Mouse (Mus musculus): ENCODE measurements around the gene Fgfr2.
"Not testable (repeated sequence)": the region's sequence is repeated elsewhere in the genome, so short reads cannot be mapped to it uniquely, and the experiment has no call there.

The Fgfr2 gene

DNA sequence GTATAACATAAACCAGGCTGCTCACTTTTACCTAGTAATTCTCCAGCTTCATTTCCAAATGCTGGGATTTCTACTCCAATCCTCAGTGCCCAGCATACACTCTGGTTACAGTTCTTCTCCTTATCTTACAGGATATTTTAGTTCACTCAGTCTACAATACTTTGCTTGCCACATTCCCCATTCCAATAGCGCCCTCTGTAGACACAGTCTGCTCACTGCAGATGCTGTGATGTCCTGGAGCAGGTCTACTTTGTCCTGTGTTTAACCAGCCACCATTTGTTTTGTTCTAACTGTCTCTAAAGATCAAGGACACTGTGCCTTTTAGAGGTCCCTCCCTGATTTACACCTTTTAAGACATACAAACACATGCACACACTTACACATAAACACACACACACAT is 2055.0 kb downstream of the Fgfr2 start:
- H3K36me3 ChIP-seq (ENCODE audit: insufficient read depth, low read length); H3K27me3 ChIP-seq (ENCODE audit: insufficient read depth, low read length); H3K4me3 ChIP-seq (replicated peaks; ENCODE audit: low read length); H3K9me3 ChIP-seq (ENCODE audit: low read length); H3K4me1 ChIP-seq (replicated peaks; ENCODE audit: low read depth, low read length): not testable (repeated sequence)
- peak; percentile 34 for TF ChIP-seq CTCF (conservative IDR thresholded peaks at IDR 0.05; ENCODE audit: low read length)

- Histone ChIP-seq H3K4me1 (replicated peaks; ENCODE audit: low read depth, low read length) (no peaks in the 10 kb centered on the region), H3K4me3 (replicated peaks; ENCODE audit: low read length) (no peak overlapping the region), H3K9me3 (ENCODE audit: low read length) (no peaks in the 10 kb centered on the region), H3K36me3 (ENCODE audit: insufficient read depth, low read length) (no peaks in the 10 kb centered on the region), H3K27me3 (ENCODE audit: insufficient read depth, low read length) (no peaks in the 10 kb centered on the region)
- TF ChIP-seq POU5F1 (IDR thresholded peaks at IDR 0.05; ENCODE audit: borderline replicate concordance, low read length) (no peak), CTCF (conservative IDR thresholded peaks at IDR 0.05; ENCODE audit: low read length) (peak; percentile 17; the same call in 1 of the 2 replicates)
Observed at GRCm38 (mm10) chr7:131062541-131062940, 2060.6 kb downstream of the Fgfr2 start.

DNA sequence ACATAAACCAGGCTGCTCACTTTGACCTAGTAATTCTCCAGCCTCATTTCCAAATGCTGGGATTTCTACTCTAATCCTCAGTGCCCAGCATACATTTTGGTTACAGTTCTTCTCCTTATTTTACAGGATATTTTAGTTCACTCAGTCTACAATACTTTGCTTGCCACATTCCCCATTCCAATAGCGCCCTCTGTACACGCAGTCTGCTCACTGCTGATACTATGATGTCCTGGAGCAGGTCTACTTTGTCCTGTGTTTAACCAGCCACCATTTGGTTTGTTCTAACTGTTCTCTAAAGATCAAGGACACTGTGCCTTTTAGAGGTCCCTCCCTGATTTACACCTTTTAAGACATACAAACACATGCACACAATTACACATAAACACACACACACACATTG is 2063.3 kb downstream of the Fgfr2 start:
- H3K36me3 ChIP-seq (ENCODE audit: insufficient read depth, low read length); H3K27me3 ChIP-seq (ENCODE audit: insufficient read depth, low read length); H3K9me3 ChIP-seq (ENCODE audit: low read length); H3K4me3 ChIP-seq (replicated peaks; ENCODE audit: low read length); H3K4me1 ChIP-seq (replicated peaks; ENCODE audit: low read depth, low read length): not testable (repeated sequence)

- H3K27me3 ChIP-seq (ENCODE audit: insufficient read depth, low read length); H3K4me1 ChIP-seq (replicated peaks; ENCODE audit: low read depth, low read length); H3K9me3 ChIP-seq (ENCODE audit: low read length); H3K4me3 ChIP-seq (replicated peaks; ENCODE audit: low read length); H3K36me3 ChIP-seq (ENCODE audit: insufficient read depth, low read length): not testable (repeated sequence)
Observed at GRCm38 (mm10) chr7:131057918-131058317, 2065.2 kb downstream of the Fgfr2 start.

DNA sequence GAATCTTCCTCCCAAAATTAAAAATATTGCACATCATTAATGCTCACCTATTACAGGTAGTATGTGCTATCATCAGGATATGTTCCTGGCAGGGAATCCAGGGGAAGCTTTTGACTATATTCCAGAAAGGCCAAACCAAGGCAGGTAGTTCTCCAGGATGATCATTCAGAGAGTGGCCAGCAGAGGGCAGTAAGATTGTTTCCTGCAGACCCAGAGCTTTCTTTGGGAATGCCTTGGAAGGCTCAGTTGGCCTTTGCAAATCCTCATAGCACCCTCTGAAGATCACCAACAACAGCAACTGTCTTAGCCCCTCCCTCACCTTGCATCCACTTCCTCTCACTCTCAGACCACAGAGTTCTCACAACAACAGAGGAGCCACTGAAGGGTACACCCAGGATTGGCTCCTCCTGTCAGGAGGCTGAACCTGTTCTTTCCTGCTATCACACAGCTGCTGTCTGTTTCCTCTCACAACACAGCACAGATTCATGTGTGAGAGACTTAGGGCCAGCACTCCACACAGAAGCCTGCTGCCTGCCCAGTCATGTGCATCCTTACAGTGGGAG is 2068.3 kb downstream of the Fgfr2 start:
- Histone ChIP-seq H3K4me1 (replicated peaks; ENCODE audit: low read depth, low read length) (no peaks in the 10 kb centered on the region), H3K27me3 (ENCODE audit: insufficient read depth, low read length) (no peaks in the 10 kb centered on the region), H3K9me3 (ENCODE audit: low read length) (no peaks in the 10 kb centered on the region), H3K4me3 (replicated peaks; ENCODE audit: low read length) (no peak overlapping the region), H3K36me3 (ENCODE audit: insufficient read depth, low read length) (no peaks in the 10 kb centered on the region)
- TF ChIP-seq CTCF (conservative IDR thresholded peaks at IDR 0.05; ENCODE audit: low read length), result peak; percentile 57
- TF ChIP-seq NANOG (IDR thresholded peaks at IDR 0.05; ENCODE audit: borderline replicate concordance, low read length), result no peak
- no peak for TF ChIP-seq POU5F1 (IDR thresholded peaks at IDR 0.05; ENCODE audit: borderline replicate concordance, low read length)

- not testable (repeated sequence) for H3K4me3 ChIP-seq (replicated peaks; ENCODE audit: low read length); H3K36me3 ChIP-seq (ENCODE audit: insufficient read depth, low read length); H3K27me3 ChIP-seq (ENCODE audit: insufficient read depth, low read length); H3K9me3 ChIP-seq (ENCODE audit: low read length); H3K4me1 ChIP-seq (replicated peaks; ENCODE audit: low read depth, low read length)
Observed at GRCm38 (mm10) chr7:131049829-131050228, 2073.3 kb downstream of the Fgfr2 start.

GRCm38 (mm10) chr7:131045258-131045835 is 2077.8 kb downstream of the Fgfr2 start:
- peak; percentile 20; the same call in 1 of the 2 replicates for TF ChIP-seq CTCF (conservative IDR thresholded peaks at IDR 0.05; ENCODE audit: low read length)
- not testable (repeated sequence) for H3K9me3 ChIP-seq (ENCODE audit: low read length); H3K36me3 ChIP-seq (ENCODE audit: insufficient read depth, low read length); H3K27me3 ChIP-seq (ENCODE audit: insufficient read depth, low read length); H3K4me1 ChIP-seq (replicated peaks; ENCODE audit: low read depth, low read length); H3K4me3 ChIP-seq (replicated peaks; ENCODE audit: low read length)

DNA sequence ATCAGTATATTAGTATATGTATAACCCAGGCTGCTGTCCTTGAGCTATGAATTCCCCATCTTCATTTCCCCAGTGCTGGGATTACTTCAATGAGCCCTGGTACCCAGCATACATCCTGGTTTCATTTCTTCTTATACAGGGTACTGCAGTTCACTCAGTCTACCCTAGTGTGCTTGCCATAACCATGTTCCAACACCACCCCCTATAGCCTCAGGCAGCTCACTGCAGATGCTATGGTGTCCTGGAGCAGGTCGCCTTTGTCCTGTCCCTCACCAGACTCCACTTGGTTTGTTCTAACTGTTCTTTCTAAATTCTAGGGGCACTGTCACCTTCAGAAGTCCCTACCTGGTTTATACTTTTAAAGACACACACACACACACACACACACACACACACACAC is 2080.5 kb downstream of the Fgfr2 start:
- Histone ChIP-seq H3K4me1 (replicated peaks; ENCODE audit: low read depth, low read length) (no peaks in the 10 kb centered on the region), H3K4me3 (replicated peaks; ENCODE audit: low read length) (no peak overlapping the region), H3K9me3 (ENCODE audit: low read length) (no peaks in the 10 kb centered on the region), H3K27me3 (ENCODE audit: insufficient read depth, low read length) (no peaks in the 10 kb centered on the region), H3K36me3 (ENCODE audit: insufficient read depth, low read length) (no peaks in the 10 kb centered on the region)
- TF ChIP-seq POU5F1 (IDR thresholded peaks at IDR 0.05; ENCODE audit: borderline replicate concordance, low read length) (no peak), NANOG (IDR thresholded peaks at IDR 0.05; ENCODE audit: borderline replicate concordance, low read length) (no peak), CTCF (conservative IDR thresholded peaks at IDR 0.05; ENCODE audit: low read length) (no peak)

- H3K4me3 ChIP-seq (replicated peaks; ENCODE audit: low read length); H3K27me3 ChIP-seq (ENCODE audit: insufficient read depth, low read length); H3K9me3 ChIP-seq (ENCODE audit: low read length); H3K4me1 ChIP-seq (replicated peaks; ENCODE audit: low read depth, low read length); H3K36me3 ChIP-seq (ENCODE audit: insufficient read depth, low read length): not testable (repeated sequence)
Observed at GRCm38 (mm10) chr7:131040760-131041159, 2082.4 kb downstream of the Fgfr2 start.

GRCm38 (mm10) chr7:131037083-131037482 is 2086.1 kb downstream of the Fgfr2 start:
- Histone ChIP-seq H3K4me1 (replicated peaks; ENCODE audit: low read depth, low read length) (no peaks in the 10 kb centered on the region), H3K4me3 (replicated peaks; ENCODE audit: low read length) (no peak overlapping the region), H3K27me3 (ENCODE audit: insufficient read depth, low read length) (no peaks in the 10 kb centered on the region), H3K36me3 (ENCODE audit: insufficient read depth, low read length) (no peaks in the 10 kb centered on the region), H3K9me3 (ENCODE audit: low read length) (no peaks in the 10 kb centered on the region)
- TF ChIP-seq POU5F1 (IDR thresholded peaks at IDR 0.05; ENCODE audit: borderline replicate concordance, low read length), result no peak
- no peak for TF ChIP-seq NANOG (IDR thresholded peaks at IDR 0.05; ENCODE audit: borderline replicate concordance, low read length)
- no peak for TF ChIP-seq CTCF (conservative IDR thresholded peaks at IDR 0.05; ENCODE audit: low read length)

Measured in E14TG2a.4 (cell line).